Mouse (Mus musculus): ENCODE results near the gene Zbtb1. TPM values are rescaled to one million over a fixed set of nuclear protein-coding genes. Genes with fewer than 3 reads are reported as not detected.
A peak's percentile ranks its signal among the peaks of the same experiment; 100 is the strongest.

Gene Zbtb1
- 1 to 10 TPM; 3.5 to 4.2 TPM for total RNA-seq (2021)

DNA sequence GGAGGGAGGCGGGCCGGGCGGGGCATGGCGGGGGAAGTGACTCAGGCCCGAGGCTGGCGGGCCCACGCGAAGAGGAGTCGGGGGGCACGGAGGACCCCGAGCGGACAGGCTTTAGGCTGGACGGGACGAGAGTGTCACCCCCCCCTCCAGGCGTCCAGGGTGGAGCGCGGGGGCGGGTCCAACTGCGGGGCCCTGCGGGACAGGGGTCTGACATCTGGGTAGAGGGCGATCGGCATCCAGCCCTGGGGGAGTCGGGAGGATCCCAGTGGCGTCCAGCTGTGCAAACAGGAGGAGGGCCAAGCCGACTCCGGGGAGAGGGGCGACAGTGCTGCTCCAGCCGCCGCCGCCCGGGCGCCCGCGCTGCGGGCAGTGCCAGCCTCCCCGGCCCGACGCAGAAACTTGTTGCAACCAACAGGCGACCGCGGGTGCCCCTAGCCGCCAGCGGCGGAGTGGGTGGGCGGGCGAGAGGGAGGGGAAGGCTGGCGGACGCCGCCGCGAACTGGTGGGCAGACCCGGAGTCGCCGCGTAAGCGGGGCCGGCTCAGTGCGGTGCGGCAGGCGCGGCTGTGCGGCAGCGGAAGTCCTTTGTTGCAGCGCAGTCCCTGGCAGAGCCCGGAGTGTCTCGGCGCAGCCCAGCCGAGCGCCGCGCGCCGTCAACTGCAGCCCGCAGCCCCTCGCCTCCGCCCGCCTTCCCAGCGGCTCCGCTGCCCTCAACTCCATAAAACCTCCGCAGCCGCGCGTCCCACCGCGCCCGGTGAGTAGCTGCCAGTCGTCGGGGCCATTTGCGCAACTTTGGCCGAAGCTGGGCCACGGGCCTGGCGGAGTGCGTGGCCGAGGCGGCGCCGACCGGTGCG is at the start of gene Zbtb1:
Gene Zbtb1, plus strand, starts transcription at position 289 of the 853 bp plus-strand sequence.
- DNase-seq (ENCODE audit: low spot score) = peak; percentile 70
- intact Hi-C loops (cut with DNase I) = loop anchor here (2.0 kb wide), 1 partner anchor 33 kb away; no protein-coding TSS in a partner anchor

GRCm38 (mm10) chr12:76324679-76325431 is 45.2 kb upstream of the Zbtb1 start, which contains the start of gene Akap5:
Gene Akap5 (plus strand): TSS chr12:76324891.
- intact Hi-C loops (cut with DNase I) = no loop called here
- DNase-seq (ENCODE audit: low spot score) = no peak

DNA sequence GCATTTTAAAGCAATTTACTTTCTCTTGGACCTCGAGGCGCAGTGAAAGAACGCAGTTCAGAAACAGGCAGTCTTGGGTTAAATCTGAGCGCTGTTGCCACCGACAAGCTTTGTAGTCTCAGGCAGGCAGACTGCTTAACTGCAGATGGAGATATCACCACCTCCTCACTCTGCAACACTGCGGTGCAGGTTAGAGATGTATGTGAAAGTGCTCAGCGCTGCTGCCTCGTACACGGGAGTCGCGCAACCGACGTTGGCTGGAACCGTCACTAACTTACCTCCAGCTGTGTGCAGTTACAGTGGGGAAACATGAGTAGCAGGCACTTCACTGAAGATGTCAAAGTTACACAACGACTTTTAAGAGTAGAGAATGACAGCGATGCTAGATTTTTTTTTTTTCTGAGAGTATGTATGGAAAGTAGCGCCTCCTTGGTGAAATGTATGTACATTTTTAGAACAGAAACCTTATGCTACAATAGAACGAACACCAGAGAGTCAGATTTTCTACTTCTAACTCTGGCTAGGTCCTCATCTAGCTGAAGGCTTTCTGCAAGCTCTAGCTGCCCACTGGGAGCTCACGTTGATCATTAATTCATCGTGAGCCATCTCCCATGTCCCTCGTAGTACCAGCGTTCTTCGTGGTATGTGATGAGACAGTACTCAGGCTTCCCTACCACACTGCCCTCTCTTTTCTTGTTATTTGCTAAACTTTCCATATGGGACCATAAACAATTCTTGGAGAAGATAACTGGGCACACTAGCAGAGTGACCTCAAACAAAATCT is 43.4 kb upstream of the Zbtb1 start:
- intact Hi-C loops (cut with DNase I) = no loop called here

GRCm38 (mm10) chr12:76328567-76329354 is 41.3 kb upstream of the Zbtb1 start:
- intact Hi-C loops (cut with DNase I) = no loop called here
- no peak for DNase-seq (ENCODE audit: low spot score)

More for the DNA sequence above, 43.4 kb upstream of the Zbtb1 start:
- DNase-seq (ENCODE audit: low spot score) = no peak

- intact Hi-C loops (cut with DNase I) = no loop called here
- no peak for DNase-seq (ENCODE audit: low spot score)
These were observed 36.4 kb upstream of the Zbtb1 start for GRCm38 (mm10) chr12:76333688-76334087.

GRCm38 (mm10) chr12:76335641-76336040 is 34.4 kb upstream of the Zbtb1 start:
- intact Hi-C loops (cut with DNase I) = no loop called here
- no peak for DNase-seq (ENCODE audit: low spot score)

GRCm38 (mm10) chr12:76336111-76336965 is 33.7 kb upstream of the Zbtb1 start:
- no peak for DNase-seq (ENCODE audit: low spot score)
- intact Hi-C loops (cut with DNase I) = no loop called here

GRCm38 (mm10) chr12:76341080-76341479 is 29.0 kb upstream of the Zbtb1 start:
- no peak for DNase-seq (ENCODE audit: low spot score)
- intact Hi-C loops (cut with DNase I) = loop anchor here (1.0 to 10.0 kb wide), 4 partner anchors 48 to 384 kb away; no protein-coding TSS in a partner anchor

DNA sequence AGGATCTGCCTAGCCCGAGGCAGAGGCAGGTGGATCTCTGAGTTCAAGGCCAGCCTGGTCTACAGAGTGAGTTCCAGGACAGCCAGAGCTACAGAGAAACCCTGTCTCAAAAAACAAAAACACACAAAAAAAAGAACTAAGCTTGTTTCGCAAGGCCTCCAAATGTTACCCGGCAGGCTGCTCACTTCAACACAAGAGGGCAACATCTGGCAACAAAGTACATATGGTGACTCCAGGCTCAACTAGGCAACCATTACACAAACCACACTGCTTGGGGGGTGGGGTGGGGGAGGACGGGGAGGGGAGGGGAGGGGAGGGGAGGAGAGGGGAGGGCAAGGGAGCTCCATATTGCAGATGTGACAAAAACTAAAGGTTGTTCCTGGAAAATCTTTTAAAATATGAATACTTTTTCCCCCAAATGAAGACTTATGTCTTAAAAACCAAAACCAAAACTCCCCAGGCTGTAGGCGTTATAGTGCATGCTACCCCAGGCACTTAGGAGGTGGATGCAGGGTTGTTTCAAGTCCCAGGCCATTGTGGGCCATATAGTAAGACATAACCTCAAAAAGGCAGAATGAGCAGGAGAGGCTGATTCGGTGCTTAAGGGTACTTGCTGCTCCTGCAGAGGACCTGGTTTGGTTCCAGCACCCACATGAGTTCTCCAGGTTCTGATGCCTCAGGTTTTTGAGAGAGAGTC is 24.2 kb upstream of the Zbtb1 start:
- DNase-seq (ENCODE audit: low spot score) = no peak
- intact Hi-C loops (cut with DNase I) = loop anchor here (2.0 to 10.0 kb wide), 2 partner anchors 125 to 379 kb away; no protein-coding TSS in a partner anchor

- intact Hi-C loops (cut with DNase I) = loop anchor here (10.0 kb wide), 1 partner anchor 375 kb away; no protein-coding TSS in a partner anchor
- DNase-seq (ENCODE audit: low spot score) = no peak
These were observed 20.3 kb upstream of the Zbtb1 start for GRCm38 (mm10) chr12:76349680-76350220.

GRCm38 (mm10) chr12:76360868-76361267 is 9.2 kb upstream of the Zbtb1 start:
- intact Hi-C loops (cut with DNase I) = no loop called here

GRCm38 (mm10) chr12:76361405-76362302 is 8.4 kb upstream of the Zbtb1 start:
- intact Hi-C loops (cut with DNase I) = no loop called here
- no peak for DNase-seq (ENCODE audit: low spot score)

More at GRCm38 (mm10) chr12:76360868-76361267, 9.2 kb upstream of the Zbtb1 start:
- no peak for DNase-seq (ENCODE audit: low spot score)

DNA sequence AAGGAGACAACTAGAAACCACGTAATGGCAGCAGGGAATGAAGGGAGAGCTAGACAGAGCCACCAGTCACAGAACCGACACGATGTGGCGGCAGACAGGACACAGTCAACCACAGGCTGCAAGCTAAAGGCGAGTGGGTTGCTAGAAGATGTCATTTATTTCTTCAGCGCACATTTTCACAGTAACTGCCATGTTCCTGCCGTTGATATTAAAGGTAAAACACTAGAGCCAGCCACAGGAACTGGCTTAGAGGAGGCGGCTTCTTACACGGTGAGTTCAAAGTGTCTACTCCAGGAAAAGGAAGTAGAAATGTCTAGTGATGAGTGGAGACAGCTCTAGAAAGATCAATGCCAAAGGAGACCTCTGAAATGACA is 7.8 kb upstream of the Zbtb1 start:
- intact Hi-C loops (cut with DNase I) = no loop called here
- no peak for DNase-seq (ENCODE audit: low spot score)

DNA sequence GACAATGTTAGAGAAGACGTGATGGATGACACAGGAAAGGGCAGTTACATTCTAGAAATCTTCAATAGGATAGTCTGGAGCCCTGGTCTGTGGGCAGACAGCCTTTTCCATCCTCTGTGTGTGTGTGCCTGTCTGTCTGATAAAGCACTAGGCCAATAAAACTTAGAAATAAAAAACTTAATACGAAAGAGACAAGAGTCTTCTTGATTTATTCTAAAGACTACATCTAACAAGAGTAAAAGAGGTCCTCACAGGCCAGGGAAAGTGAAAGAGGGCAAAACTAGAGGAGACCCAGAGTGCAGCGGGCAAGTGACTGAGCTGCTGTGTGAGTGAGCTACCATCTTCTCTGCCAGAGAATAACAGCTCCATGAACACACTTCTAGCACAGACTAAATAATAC is 3.8 kb upstream of the Zbtb1 start:
- no peak for DNase-seq (ENCODE audit: low spot score)
- intact Hi-C loops (cut with DNase I) = no loop called here

- intact Hi-C loops (cut with DNase I) = no loop called here
- DNase-seq (ENCODE audit: low spot score) = no peak
These were observed 2.7 kb upstream of the Zbtb1 start for GRCm38 (mm10) chr12:76367096-76367995.
